Mouse (Mus musculus): ENCODE measurements at regions not wholly inside any gene's neighbourhood (a gene's known extent, or its start where the extent isn't known, plus 50 kb on each side); places are given as distances from the start of the nearest gene placed in this dataset.
A peak's percentile ranks its signal among the peaks of the same experiment; 100 is the strongest.

DNA sequence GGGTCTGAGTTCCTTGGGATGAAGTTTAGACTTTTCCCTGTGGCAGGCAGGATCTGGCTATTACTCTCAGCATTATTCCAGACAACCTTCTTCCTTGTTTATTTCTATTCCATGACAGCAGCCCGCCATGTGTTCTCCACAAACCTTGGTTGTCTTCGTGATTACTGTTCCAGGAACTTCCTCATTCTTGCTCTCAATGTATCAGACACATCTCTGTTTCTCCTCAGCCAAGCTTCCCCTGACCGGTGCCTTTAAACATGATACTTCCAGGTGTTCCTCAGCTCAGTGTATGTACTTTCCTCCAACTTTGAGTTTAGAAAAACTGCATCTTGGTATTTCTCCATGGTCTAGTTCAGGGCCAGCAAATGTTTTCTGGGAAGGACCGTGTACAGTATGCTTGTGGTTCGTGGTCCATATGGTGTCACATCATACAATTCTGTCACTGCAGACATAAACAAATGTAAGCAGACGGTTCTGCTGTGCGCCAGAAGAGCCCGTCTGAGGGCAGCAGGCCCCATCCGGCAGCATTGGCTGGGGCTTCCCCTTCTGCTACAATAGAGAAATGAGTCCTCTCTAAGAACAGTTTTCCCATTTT lies 64.2 kb downstream of the Peg10 start:
- no peak overlapping the region for H3K27ac ChIP-seq (ENCODE audit: low read length)
- no peak overlapping the region for H3K4me2 ChIP-seq (ENCODE audit: low read depth, low read length)
- no peak overlapping the region for H3K4me3 ChIP-seq (ENCODE audit: low read length)
- whole genome bisulfite sequencing, result 34% methylated on average over 9 of the region's 9 CpGs
- no peaks in the 10 kb centered on the region for H3K9me3 ChIP-seq (ENCODE audit: control insufficient read depth, low read length)
- H3K9ac ChIP-seq (ENCODE audit: low read length), result no peak overlapping the region
- H3K4me1 ChIP-seq (replicated peaks; ENCODE audit: control insufficient read depth, insufficient read depth, low read length), result peaks cover 3% of the 10 kb centered on the region; the same call in 1 of the 2 replicates
- ATAC-seq (ENCODE audit: low read depth), result peak; percentile 90
- no peaks in the 10 kb centered on the region for H3K27me3 ChIP-seq (ENCODE audit: control insufficient read depth, insufficient read depth, low read depth, low read length)
- no peaks in the 10 kb centered on the region for H3K36me3 ChIP-seq (ENCODE audit: control insufficient read depth, insufficient read depth, low read length)

DNA sequence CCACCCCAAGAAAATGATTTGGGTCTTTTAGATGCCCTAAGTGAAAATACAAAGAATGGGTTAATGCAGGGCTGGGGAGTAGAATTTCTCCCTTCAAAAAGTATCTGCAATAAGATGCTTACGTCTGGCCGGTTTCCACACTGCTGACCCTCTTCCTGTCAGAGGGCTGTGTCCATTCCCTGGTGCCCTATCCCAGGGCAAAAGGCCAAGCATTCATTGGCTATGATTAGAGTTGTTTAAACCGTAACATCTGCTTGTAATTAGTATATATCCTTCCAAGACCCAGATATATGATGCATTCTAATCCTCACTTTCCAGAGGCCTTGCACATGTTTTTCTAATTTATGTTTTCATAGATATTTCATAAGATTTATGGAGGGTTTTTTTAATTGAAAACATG lies 66.1 kb downstream of the Peg10 start:
- H3K27ac ChIP-seq (ENCODE audit: low read length), result no peak overlapping the region
- 35% methylated on average over 3 of the region's 3 CpGs for WGBS
- no peak overlapping the region for H3K9ac ChIP-seq (ENCODE audit: low read length)
- ATAC-seq (ENCODE audit: low read depth), result peak; percentile 38; the same call in 1 of the 2 replicates
- H3K27me3 ChIP-seq (ENCODE audit: control insufficient read depth, insufficient read depth, low read depth, low read length), result no peaks in the 10 kb centered on the region
- H3K4me2 ChIP-seq (ENCODE audit: low read depth, low read length), result no peak overlapping the region
- peaks cover 3% of the 10 kb centered on the region; the same call in 1 of the 2 replicates for H3K4me1 ChIP-seq (replicated peaks; ENCODE audit: control insufficient read depth, insufficient read depth, low read length)
- no peaks in the 10 kb centered on the region for H3K9me3 ChIP-seq (ENCODE audit: control insufficient read depth, low read length)
- no peaks in the 10 kb centered on the region for H3K36me3 ChIP-seq (ENCODE audit: control insufficient read depth, insufficient read depth, low read length)
- no peak overlapping the region for H3K4me3 ChIP-seq (ENCODE audit: low read length)

GRCm38 (mm10) chr6:4816856-4817255 lies 69.8 kb downstream of the Peg10 start:
- WGBS, result 69% methylated on average over 3 of the region's 3 CpGs
- Histone ChIP-seq H3K9me3 (ENCODE audit: control insufficient read depth, low read length) (no peaks in the 10 kb centered on the region), H3K4me1 (replicated peaks; ENCODE audit: control insufficient read depth, insufficient read depth, low read length) (0 out of 2 replicates have a peak, but pooled peaks cover 3% of the 10 kb centered on the region), H3K36me3 (ENCODE audit: control insufficient read depth, insufficient read depth, low read length) (no peaks in the 10 kb centered on the region), H3K4me2 (ENCODE audit: low read depth, low read length) (no peak overlapping the region), H3K27ac (ENCODE audit: low read length) (no peak overlapping the region), H3K4me3 (ENCODE audit: low read length) (no peak overlapping the region), H3K9ac (ENCODE audit: low read length) (no peak overlapping the region), H3K27me3 (ENCODE audit: control insufficient read depth, insufficient read depth, low read depth, low read length) (no peaks in the 10 kb centered on the region)
- no peak for ATAC-seq (ENCODE audit: low read depth)

DNA sequence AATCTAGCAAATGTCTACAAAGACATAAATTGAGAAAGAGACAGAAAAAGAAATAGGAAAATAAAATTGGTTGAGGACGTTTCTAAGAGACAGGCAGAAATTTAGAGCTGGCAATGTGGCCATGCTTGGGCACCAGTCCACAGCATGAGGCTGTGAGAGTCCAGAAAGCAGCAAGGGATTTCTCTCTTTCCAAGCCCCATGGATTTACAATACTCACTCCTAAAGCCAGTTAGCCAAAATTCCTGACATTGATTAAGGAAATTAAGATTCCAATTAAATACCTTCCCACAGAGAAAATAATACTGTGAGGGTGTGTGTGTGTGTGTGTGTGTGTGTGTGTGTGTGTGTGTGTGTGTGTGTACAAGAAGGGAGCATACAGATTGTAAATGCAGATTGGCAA lies 61.5 kb upstream of the Ppp1r9a start:
- Histone ChIP-seq H3K4me1 (replicated peaks; ENCODE audit: control insufficient read depth, insufficient read depth, low read length) (no peaks in the 10 kb centered on the region), H3K9ac (ENCODE audit: low read length) (no peak overlapping the region), H3K36me3 (ENCODE audit: control insufficient read depth, insufficient read depth, low read length) (no peaks in the 10 kb centered on the region), H3K27ac (ENCODE audit: low read length) (no peak overlapping the region), H3K9me3 (ENCODE audit: control insufficient read depth, low read length) (no peaks in the 10 kb centered on the region), H3K4me2 (ENCODE audit: low read depth, low read length) (no peak overlapping the region), H3K27me3 (ENCODE audit: control insufficient read depth, insufficient read depth, low read depth, low read length) (no peaks in the 10 kb centered on the region), H3K4me3 (ENCODE audit: low read length) (no peak overlapping the region)
- no peak for ATAC-seq (ENCODE audit: low read depth)
- 56% methylated on average over 1 of the region's 1 CpGs for WGBS

- H3K4me3 ChIP-seq (ENCODE audit: low read length), result no peak overlapping the region
- no peak for ATAC-seq (ENCODE audit: low read depth)
- 62% methylated on average over 3 of the region's 3 CpGs for WGBS
- no peaks in the 10 kb centered on the region for H3K27me3 ChIP-seq (ENCODE audit: control insufficient read depth, insufficient read depth, low read depth, low read length)
- H3K4me2 ChIP-seq (ENCODE audit: low read depth, low read length), result no peak overlapping the region
- H3K4me1 ChIP-seq (replicated peaks; ENCODE audit: control insufficient read depth, insufficient read depth, low read length), result no peaks in the 10 kb centered on the region
- H3K9me3 ChIP-seq (ENCODE audit: control insufficient read depth, low read length), result no peaks in the 10 kb centered on the region
- H3K36me3 ChIP-seq (ENCODE audit: control insufficient read depth, insufficient read depth, low read length), result no peaks in the 10 kb centered on the region
- no peak overlapping the region for H3K27ac ChIP-seq (ENCODE audit: low read length)
- no peak overlapping the region for H3K9ac ChIP-seq (ENCODE audit: low read length)
These were observed 53.0 kb upstream of the Ppp1r9a start for GRCm38 (mm10) chr6:4849747-4850146.

DNA sequence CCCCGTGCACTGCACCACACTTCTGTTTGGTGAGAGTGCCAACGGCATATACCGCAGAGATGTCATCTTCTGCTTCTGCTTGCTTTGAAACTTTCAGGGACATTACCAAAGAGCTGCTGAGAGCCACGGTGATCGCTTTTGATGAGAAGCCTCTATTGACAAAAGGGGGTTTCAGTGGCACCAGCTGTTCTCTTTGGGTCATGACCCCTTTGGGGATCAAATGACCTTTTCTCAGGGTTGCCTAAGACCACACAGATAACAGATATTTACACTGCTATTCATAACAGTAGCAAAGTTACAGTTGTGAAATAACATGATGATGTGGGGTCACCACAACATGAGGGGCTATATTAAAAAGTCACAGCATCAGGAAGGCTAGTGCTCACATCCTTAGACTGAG lies 51.7 kb upstream of the Ppp1r9a start:
- H3K4me2 ChIP-seq (ENCODE audit: low read depth, low read length), result no peak overlapping the region
- no peaks in the 10 kb centered on the region for H3K27me3 ChIP-seq (ENCODE audit: control insufficient read depth, insufficient read depth, low read depth, low read length)
- H3K4me1 ChIP-seq (replicated peaks; ENCODE audit: control insufficient read depth, insufficient read depth, low read length), result no peaks in the 10 kb centered on the region
- H3K27ac ChIP-seq (ENCODE audit: low read length), result no peak overlapping the region
- 55% methylated on average over 5 of the region's 5 CpGs for WGBS
- H3K36me3 ChIP-seq (ENCODE audit: control insufficient read depth, insufficient read depth, low read length), result no peaks in the 10 kb centered on the region
- no peaks in the 10 kb centered on the region for H3K9me3 ChIP-seq (ENCODE audit: control insufficient read depth, low read length)
- no peak overlapping the region for H3K4me3 ChIP-seq (ENCODE audit: low read length)
- no peak for ATAC-seq (ENCODE audit: low read depth)
- H3K9ac ChIP-seq (ENCODE audit: low read length), result no peak overlapping the region

All from lung, embryonic 16.5 days (tissue).